Mouse (Mus musculus) MEL (cell line): ENCODE measurements around the gene Pccb. TPM values are rescaled to one million over a fixed set of nuclear protein-coding genes. Genes with fewer than 3 reads are reported as not detected.

Source experiments
- DNase-seq: peaks from one replicate; pipeline ENCODE4 v3.0.0; 2011; ENCODE audit warnings: low read depth, low spot score
- H3K27ac ChIP-seq: 2 replicates; pipeline ENCODE4 v1.5.1; 2012; ENCODE audit warnings: low read depth, mild to moderate bottlenecking, control low read depth, low read length, moderate library complexity; ENCODE audit not compliant: control insufficient read depth
- H3K27me3 ChIP-seq, 2 experiments: fragments of 150-350 bp in 1 of 2; sonication (generic) in 1 of 2; 2 replicates each; pipeline ENCODE4 v1.6.1; 2012; ENCODE audit warnings: low read length in 2 of 2, mild to moderate bottlenecking in 2 of 2, improper control_type of control experiment in 1 of 2, moderate library complexity in 1 of 2; ENCODE audit not compliant: insufficient read depth in 2 of 2, control insufficient read depth in 1 of 2
- H3K36me3 ChIP-seq, 2 experiments: 2 replicates each; pipeline ENCODE4 v1.6.1; 2012 to 2014; ENCODE audit warnings: low read length in 2 of 2, improper control_type of control experiment in 1 of 2, inconsistent platforms in 1 of 2, mild to moderate bottlenecking in 1 of 2; ENCODE audit not compliant: insufficient read depth in 2 of 2, control insufficient read depth in 1 of 2
- H3K4me1 ChIP-seq, 2 experiments: fragments of 150-350 bp in 1 of 2; sonication (generic) in 1 of 2; 2 replicates each; pipeline ENCODE4 v1.6.1; 2012; ENCODE audit warnings: low read length in 2 of 2, improper control_type of control experiment in 1 of 2, mild to moderate bottlenecking in 1 of 2; ENCODE audit not compliant: insufficient read depth in 2 of 2, control insufficient read depth in 1 of 2
- H3K4me3 ChIP-seq, 2 experiments: fragments of 150-350 bp in 1 of 2; sonication (generic) in 1 of 2; 2 replicates each; pipeline ENCODE4 v1.5.1; 2012; ENCODE audit warnings: low read depth in 2 of 2, low read length in 2 of 2, mild to moderate bottlenecking in 2 of 2, moderate library complexity in 2 of 2, control low read depth in 1 of 2, improper control_type of control experiment in 1 of 2; ENCODE audit not compliant: control insufficient read depth in 1 of 2, insufficient read depth in 1 of 2
- H3K79me2 ChIP-seq: 2 replicates; pipeline ENCODE4 v1.6.1; 2012; ENCODE audit warnings: mild to moderate bottlenecking, low read length, moderate library complexity; ENCODE audit not compliant: control insufficient read depth, poor library complexity, insufficient read depth
- H3K9ac ChIP-seq: 2 replicates; pipeline ENCODE4 v1.6.1; 2012; ENCODE audit warnings: low read depth, mild to moderate bottlenecking, control low read depth, low read length, moderate library complexity; ENCODE audit not compliant: control insufficient read depth, poor library complexity, severe bottlenecking
- H3K9me3 ChIP-seq: fragments of 150-350 bp; sonication (generic); replicated peaks from 2 replicates; pipeline ENCODE4 v1.6.1; 2012; ENCODE audit warnings: mild to moderate bottlenecking, low read length, improper control_type of control experiment, moderate library complexity; ENCODE audit not compliant: insufficient read depth
- BHLHE40 ChIP-seq: IDR thresholded peaks from 2 replicates; pipeline ENCODE4 v1.6.1; 2012; ENCODE audit warnings: low read depth, mild to moderate bottlenecking, inconsistent platforms, low read length, improper control_type of control experiment, borderline replicate concordance
- CHD1 ChIP-seq: IDR thresholded peaks from 2 replicates; pipeline ENCODE4 v1.6.1; 2012; ENCODE audit warnings: low read depth, mild to moderate bottlenecking, inconsistent platforms, low read length, improper control_type of control experiment
- GABPA ChIP-seq: IDR thresholded peaks from 2 replicates; pipeline ENCODE4 v1.6.1; 2012; ENCODE audit warnings: low read depth, mild to moderate bottlenecking, inconsistent platforms, low read length, improper control_type of control experiment, moderate library complexity
- GATA1 ChIP-seq: IDR thresholded peaks from 2 replicates; pipeline ENCODE4 v1.6.1; 2011; ENCODE audit warnings: low read depth, low read length, improper control_type of control experiment
- MAX ChIP-seq: IDR thresholded peaks from 2 replicates; pipeline ENCODE4 v1.6.1; 2011; ENCODE audit warnings: low read length, improper control_type of control experiment
- POLR2AphosphoS5 ChIP-seq: IDR thresholded peaks from 2 replicates; pipeline ENCODE4 v1.6.1; 2012; ENCODE audit warnings: low read depth, borderline replicate concordance, mild to moderate bottlenecking, inconsistent platforms, low read length, moderate library complexity, mixed read lengths
- TBP ChIP-seq: IDR thresholded peaks from 2 replicates; pipeline ENCODE4 v1.8.0; 2011; ENCODE audit warnings: low read depth, low read length, improper control_type of control experiment
- TCF12 ChIP-seq: IDR thresholded peaks from 2 replicates; pipeline ENCODE4 v1.6.1; 2014; ENCODE audit warnings: low read depth, mild to moderate bottlenecking, inconsistent platforms, low read length, improper control_type of control experiment, moderate library complexity
- USF2 ChIP-seq, 2 experiments: IDR thresholded peaks; 2 replicates each; pipeline ENCODE4 v1.6.1; 2011 to 2012; ENCODE audit warnings: improper control_type of control experiment in 2 of 2, low read length in 2 of 2, borderline replicate concordance in 1 of 2, inconsistent platforms in 1 of 2, low read depth in 1 of 2, mild to moderate bottlenecking in 1 of 2; ENCODE audit not compliant: insufficient read depth in 1 of 2
- polyA plus RNA-seq, 2 experiments: library from polyadenylated mRNA; stranded (reverse) in 1 of 2; unstranded in 1 of 2; fragments of >175 nt in 1 of 2; fragments of >200 nt in 1 of 2; gene quantifications; 2 replicates each; pipeline versions ENCODE4 v1.2.1 to v1.2.4; 2012; ENCODE audit warnings: low replicate concordance in 2 of 2, low read depth in 1 of 2; ENCODE audit not compliant: insufficient read length in 2 of 2, insufficient read depth in 1 of 2, missing spikeins in 1 of 2
- total RNA-seq: library from RNA; depleted of rRNA; stranded (reverse); fragments of 300-350 nt; gene quantifications from 2 replicates; pipeline ENCODE4 v1.2.3, GENCODE M21; 2012

Gene Pccb
- total and polyA plus RNA-seq, 3 experiments: 13.2 to 21.1 TPM; not detected in 1

- Histone ChIP-seq H3K79me2 (no peaks in the 10 kb centered on the region), H3K27me3 (no peaks in the 10 kb centered on the region), H3K4me1 (no peaks in the 10 kb centered on the region), H3K9me3 (no peaks in the 10 kb centered on the region)
- DNase-seq: no peak
- TF ChIP-seq POLR2AphosphoS5 (no peak), TBP (no peak), GATA1 (no peak)
- TF ChIP-seq, all 39 proteins: peak for 0
- Histone ChIP-seq H3K27ac (no peak overlapping the region), H3K36me3 (no peaks in the 10 kb centered on the region), H3K9ac (no peak overlapping the region), H3K4me3 (no peak overlapping the region)
These were observed 50.1 kb downstream of the Pccb start for GRCm38 (mm10) chr9:100984381-100985310.

GRCm38 (mm10) chr9:100982786-100983185, 51.9 kb downstream of the Pccb start:
- Histone ChIP-seq H3K27me3 (no peaks in the 10 kb centered on the region), H3K27ac (no peak overlapping the region), H3K4me1 (no peaks in the 10 kb centered on the region), H3K9ac (no peak overlapping the region), H3K4me3 (no peak overlapping the region), H3K36me3 (no peaks in the 10 kb centered on the region), H3K9me3 (no peaks in the 10 kb centered on the region), H3K79me2 (no peaks in the 10 kb centered on the region)
- DNase-seq: no peak
- no peak for TF ChIP-seq GATA1
- no peak for TF ChIP-seq CHD1

DNA sequence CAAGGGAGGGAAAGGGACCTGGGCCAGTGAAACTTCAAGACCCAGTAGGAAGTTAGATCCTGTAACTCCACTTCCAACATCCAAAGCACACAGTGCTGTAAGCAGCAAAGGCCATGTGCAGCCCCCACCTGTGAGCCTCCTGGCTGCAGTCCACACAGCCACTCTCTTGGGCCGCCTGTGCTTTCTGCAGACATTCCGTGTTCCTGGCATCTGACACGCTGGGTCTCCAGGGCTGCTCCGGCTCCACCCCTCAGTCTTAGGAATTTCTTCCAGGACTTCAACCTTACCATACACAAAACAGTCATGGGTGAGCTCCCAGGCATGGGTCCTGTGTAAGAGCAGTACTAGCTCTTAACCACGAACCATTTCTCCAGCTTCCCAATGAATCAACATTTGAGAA, 55.4 kb downstream of the Pccb start:
- no peak for TF ChIP-seq GABPA
- no peaks in the 10 kb centered on the region for H3K36me3 ChIP-seq
- no peak for DNase-seq
- no peaks in the 10 kb centered on the region for H3K9me3 ChIP-seq
- no peak overlapping the region for H3K4me3 ChIP-seq
- no peaks in the 10 kb centered on the region for H3K4me1 ChIP-seq
- no peaks in the 10 kb centered on the region for H3K27me3 ChIP-seq
- no peak overlapping the region for H3K9ac ChIP-seq
- H3K79me2 ChIP-seq: no peaks in the 10 kb centered on the region
- H3K27ac ChIP-seq: no peak overlapping the region

GRCm38 (mm10) chr9:100978666-100979065, 56.0 kb downstream of the Pccb start:
- no peak overlapping the region for H3K4me3 ChIP-seq
- H3K9me3 ChIP-seq: no peaks in the 10 kb centered on the region
- no peaks in the 10 kb centered on the region for H3K4me1 ChIP-seq
- no peaks in the 10 kb centered on the region for H3K79me2 ChIP-seq
- H3K9ac ChIP-seq: no peak overlapping the region
- no peaks in the 10 kb centered on the region for H3K27me3 ChIP-seq
- H3K36me3 ChIP-seq: no peaks in the 10 kb centered on the region
- no peak for DNase-seq
- TF ChIP-seq BHLHE40 (no peak), POLR2AphosphoS5 (no peak), TCF12 (no peak), GATA1 (no peak), MAX (no peak), USF2 (IDR thresholded peaks at IDR 0.05; ENCODE audit: borderline replicate concordance in 1 of 2, insufficient read depth in 1 of 2, low read depth in 1 of 2, low read length in 2 of 2) (no peak)
- H3K27ac ChIP-seq: no peak overlapping the region
